Mouse (Mus musculus) Muller cell, postnatal 12 days (primary cell): Measurements from ENCODE around the gene Pigu.

ENCODE experiments used
- DNase-seq: peaks from one replicate; pipeline ENCODE4 v3.0.0-alpha.2; 2015; ENCODE audit errors: inconsistent ontology term

Pigu gene

DNA sequence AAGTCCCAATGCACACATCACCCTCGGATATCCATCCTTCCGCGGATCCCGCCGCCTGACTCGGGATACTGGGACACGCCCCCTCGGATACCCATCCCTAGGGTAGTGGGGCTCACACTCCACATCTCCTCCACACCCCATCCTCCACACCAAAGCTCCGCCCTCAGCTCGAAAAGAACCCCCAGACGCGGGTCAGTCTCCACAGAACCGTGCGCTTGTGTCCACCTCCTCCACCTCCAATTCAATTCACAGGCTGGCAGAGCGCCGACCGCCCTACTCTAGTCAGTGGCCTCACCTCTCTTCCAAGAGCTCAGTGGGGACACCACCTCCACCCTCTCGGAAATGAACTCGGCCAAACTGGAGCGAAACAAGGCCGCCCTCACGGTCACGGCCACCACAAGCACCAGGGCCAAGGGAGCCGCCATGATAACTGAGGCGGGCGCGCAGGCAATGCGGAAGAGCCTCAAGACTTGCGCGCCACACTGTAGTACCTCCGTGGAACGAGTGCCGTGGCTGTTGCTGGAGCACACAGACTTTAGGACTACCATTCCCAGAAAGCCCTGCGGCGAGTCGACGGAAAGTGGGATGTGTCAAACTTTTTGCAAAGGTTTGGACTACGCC, at the start of gene Pigu:
Gene Pigu, minus strand, starts transcription at position 460 of the 621 bp plus-strand sequence.
- DNase-seq, result peak; percentile 90

DNA sequence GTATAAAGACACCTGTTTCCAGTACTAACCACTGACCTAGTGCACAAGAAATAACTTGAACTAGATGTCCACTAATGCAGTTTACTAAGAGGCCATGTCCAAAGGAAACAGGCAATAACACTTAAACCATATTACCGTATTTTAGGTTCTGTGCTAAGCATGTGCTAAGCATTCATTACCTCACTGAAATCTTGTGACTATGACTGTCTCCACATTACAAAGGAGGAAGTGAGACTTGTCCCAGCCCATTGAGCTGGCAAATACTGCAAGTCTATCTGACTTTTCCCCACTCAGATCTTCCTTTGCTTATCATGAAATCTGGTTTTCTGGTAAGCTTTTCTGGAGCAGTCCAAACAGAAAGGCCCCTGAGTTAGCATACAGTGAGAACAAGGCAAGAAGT, 47.4 kb upstream of the Pigu start:
- no peak for DNase-seq

- DNase-seq, result no peak
Measured at GRCm38 (mm10) chr2:155401926-155402325, 44.7 kb upstream of the Pigu start.

DNA sequence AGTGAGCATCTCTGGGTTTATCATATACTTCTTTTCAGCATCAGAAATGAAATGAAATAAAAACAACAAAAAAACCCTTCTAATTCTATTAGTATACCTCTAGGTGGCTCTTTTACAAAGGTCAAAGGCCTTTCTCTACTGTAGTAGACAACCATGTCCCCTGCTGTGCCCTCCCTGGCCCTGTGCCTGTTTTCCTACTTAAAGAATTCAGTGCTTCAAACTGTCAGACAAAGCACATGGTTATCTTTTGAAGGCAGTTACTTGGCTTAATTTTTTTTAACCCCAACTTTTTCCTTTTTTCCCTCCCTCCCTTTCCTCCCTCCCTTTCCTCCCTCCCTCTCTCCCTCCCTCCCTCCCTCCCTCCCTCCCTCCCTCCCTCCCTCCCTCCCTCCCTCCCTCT, 43.0 kb upstream of the Pigu start:
- DNase-seq, result no peak

GRCm38 (mm10) chr2:155394586-155394985, 37.4 kb upstream of the Pigu start:
- no peak for DNase-seq

DNA sequence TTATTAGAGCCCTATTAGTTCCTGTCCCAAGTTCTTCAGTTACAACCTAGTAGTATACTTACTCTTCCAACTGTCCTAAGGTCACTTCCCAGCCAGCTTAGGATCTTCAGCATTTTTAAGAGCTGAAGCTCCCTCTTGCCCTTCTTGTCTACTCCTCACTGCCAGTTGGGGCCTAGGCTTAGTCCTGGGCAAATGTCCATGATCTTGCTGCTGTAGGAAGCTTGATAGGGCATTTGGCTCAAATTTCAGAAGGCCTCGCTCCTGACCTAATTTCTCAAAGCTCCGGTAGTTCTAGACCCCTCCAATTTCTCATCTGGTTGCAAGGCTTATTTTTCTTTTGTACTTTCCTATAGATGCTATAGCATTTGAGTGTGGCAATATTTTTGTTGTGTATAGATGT, 31.3 kb upstream of the Pigu start:
- no peak for DNase-seq

GRCm38 (mm10) chr2:155387052-155387451, 29.8 kb upstream of the Pigu start:
- no peak for DNase-seq

GRCm38 (mm10) chr2:155386534-155386899, 29.3 kb upstream of the Pigu start:
- DNase-seq, result no peak

DNA sequence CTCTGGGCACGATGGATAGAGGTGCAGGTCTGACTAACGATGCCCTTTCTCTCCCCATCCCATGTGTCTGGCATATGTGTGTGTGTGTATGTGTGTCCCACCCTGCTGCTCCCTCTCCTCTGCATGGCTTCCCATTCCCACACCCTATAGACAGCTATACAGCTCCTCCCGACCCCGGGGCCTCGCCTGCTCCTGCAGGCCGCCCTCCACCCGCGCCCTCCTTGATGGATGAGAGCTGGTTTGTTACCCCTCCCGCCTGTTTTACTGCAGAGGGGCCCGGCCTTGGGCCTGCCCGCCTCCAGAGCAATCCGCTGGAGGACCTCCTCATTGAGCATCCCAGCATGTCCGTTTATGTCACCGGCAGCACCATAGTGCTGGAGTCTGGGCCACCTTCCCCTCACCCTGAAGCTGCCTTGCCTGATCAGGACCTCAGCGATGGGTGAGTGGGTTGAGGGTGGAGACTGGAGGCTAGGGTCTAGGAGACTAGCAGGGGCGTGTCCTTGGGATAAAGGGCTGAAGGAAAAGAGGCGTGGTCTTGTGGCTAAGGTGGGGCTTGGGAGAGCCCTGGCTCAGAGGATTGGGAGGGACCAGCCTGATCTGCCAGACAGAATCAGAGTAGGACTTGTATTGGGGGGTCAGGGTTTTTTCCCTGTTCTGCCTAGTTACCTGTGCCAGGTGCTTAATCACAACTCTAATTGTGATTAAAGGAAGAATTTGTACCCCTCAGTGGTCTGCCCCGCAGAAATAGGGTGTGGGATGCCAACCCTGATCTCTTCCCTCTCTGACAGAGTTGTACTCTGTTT, 28.7 kb upstream of the Pigu start:
- DNase-seq, result no peak

GRCm38 (mm10) chr2:155385090-155385489, 27.9 kb upstream of the Pigu start:
- DNase-seq, result peak; percentile 69

- DNase-seq, result peak; percentile 41
Measured at GRCm38 (mm10) chr2:155382791-155383438, 25.7 kb upstream of the Pigu start.

DNA sequence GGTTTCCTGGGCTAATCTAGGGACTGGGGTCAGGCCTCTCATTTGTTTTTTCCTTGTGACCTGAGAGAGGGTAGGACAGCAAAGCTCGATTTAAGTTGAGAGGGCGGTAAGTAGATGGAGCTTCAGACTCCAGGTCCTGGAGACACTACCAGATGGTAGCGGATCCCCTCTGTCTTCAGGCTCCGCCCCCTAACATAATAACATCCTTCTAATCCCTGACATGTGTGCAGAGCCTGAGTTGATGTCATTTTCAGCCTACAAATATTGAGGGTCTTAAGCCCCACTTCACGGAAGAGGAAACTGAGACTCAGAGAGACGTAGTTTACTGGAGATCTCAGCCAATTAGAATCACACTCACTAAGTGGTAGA, 25.1 kb upstream of the Pigu start:
- no peak for DNase-seq

GRCm38 (mm10) chr2:155381643-155382331, 24.6 kb upstream of the Pigu start:
- peak; percentile 97 for DNase-seq

GRCm38 (mm10) chr2:155381060-155381437, 23.8 kb upstream of the Pigu start:
- DNase-seq, result peak; percentile 35

DNA sequence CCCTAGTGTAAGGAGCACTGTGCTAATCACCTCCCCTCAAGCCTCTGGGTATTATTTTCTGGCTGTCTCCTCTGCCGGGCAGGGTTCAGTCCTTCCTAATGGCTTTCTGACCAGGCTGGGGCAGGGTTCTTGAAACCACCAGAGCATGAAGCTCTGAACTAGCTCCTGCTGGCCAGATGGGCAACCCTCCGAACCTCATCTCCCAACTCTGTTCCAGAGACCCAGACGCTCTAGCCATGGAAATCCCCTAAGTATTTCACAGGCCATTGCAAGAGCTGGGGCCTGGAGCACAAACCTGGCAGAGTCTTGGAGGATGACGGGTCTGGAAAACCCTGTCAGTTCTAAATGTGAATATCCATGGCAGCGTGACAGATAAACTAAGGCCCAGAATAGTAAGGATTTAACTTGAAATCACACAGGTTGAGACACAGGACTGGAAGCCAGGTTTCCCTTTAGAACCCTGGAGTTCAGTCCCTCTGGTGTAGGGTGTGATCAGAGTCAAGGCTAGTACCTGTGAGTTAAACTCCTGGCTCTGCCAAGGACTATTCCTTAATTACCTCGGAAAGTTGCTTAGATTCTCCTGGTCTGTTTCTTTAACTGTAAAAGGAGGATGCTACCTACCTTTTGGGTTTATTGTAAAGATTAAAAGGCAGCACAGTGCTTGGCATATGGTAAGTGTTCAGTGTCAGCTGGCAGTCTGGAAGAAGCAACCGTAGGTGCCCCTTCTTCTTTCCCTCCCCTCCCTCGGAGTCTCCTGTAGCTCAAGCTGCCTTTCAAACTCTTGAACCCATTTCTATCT, 23.2 kb upstream of the Pigu start, which contains the start of gene Trp53inp2:
Gene Trp53inp2, plus strand, starts transcription at position 799 of the 799 bp plus-strand sequence.
- DNase-seq, result no peak

GRCm38 (mm10) chr2:155376191-155376590, 19.0 kb upstream of the Pigu start:
- no peak for DNase-seq

GRCm38 (mm10) chr2:155374521-155374920, 17.3 kb upstream of the Pigu start:
- DNase-seq, result no peak

GRCm38 (mm10) chr2:155373886-155374285, 16.7 kb upstream of the Pigu start:
- DNase-seq, result no peak

- no peak for DNase-seq
Measured at GRCm38 (mm10) chr2:155373302-155373701, 16.1 kb upstream of the Pigu start.

GRCm38 (mm10) chr2:155372451-155372850, 15.2 kb upstream of the Pigu start:
- DNase-seq, result no peak

- DNase-seq, result peak; percentile 65
Measured at GRCm38 (mm10) chr2:155369333-155369883, 12.2 kb upstream of the Pigu start.
